Mouse (Mus musculus) ES-E14 (cell line): Measurements from ENCODE around the gene Sctr. TPM values are rescaled to one million over a fixed set of nuclear protein-coding genes. Genes with fewer than 3 reads are reported as not detected.
A peak's percentile ranks its signal among the peaks of the same experiment; 100 is the strongest.

ENCODE experiments used
- DNase-seq: peaks from one replicate; pipeline ENCODE4 v3.0.0-alpha.2; 2013; ENCODE audit warnings: low read depth, low spot score
- H3K27ac ChIP-seq: 2 replicates; pipeline ENCODE4 v1.5.1; 2012; ENCODE audit warnings: low read depth, mild to moderate bottlenecking, low read length, moderate library complexity, mixed read lengths; ENCODE audit not compliant: poor library complexity, insufficient read depth, severe bottlenecking
- H3K36me3 ChIP-seq: 2 replicates; pipeline ENCODE4 v1.6.1; 2012; ENCODE audit warnings: mild to moderate bottlenecking, low read length, moderate library complexity, mixed read lengths; ENCODE audit not compliant: control insufficient read depth, poor library complexity, insufficient read depth, severe bottlenecking
- H3K4me1 ChIP-seq, 2 experiments: fragments of 150-350 bp in 1 of 2; sonication (generic) in 1 of 2; 2 replicates each; pipeline ENCODE4 v1.6.1; 2012; ENCODE audit warnings: low read length in 2 of 2, mild to moderate bottlenecking in 1 of 2, mixed read lengths in 1 of 2; ENCODE audit not compliant: control insufficient read depth in 2 of 2, insufficient read depth in 2 of 2, poor library complexity in 1 of 2
- H3K4me3 ChIP-seq, 2 experiments: fragments of 150-350 bp in 1 of 2; sonication (generic) in 1 of 2; 2 replicates each; pipeline ENCODE4 v1.5.1; 2012; ENCODE audit warnings: low read length in 2 of 2, low read depth in 1 of 2, mild to moderate bottlenecking in 1 of 2, mixed read lengths in 1 of 2; ENCODE audit not compliant: insufficient read depth in 1 of 2, poor library complexity in 1 of 2, severe bottlenecking in 1 of 2
- H3K9ac ChIP-seq: 2 replicates; pipeline ENCODE4 v1.6.1; 2012; ENCODE audit warnings: low read depth, mild to moderate bottlenecking, low read length, mixed read lengths; ENCODE audit not compliant: poor library complexity, insufficient read depth, severe bottlenecking
- H3K9me3 ChIP-seq: fragments of 150-350 bp; sonication (generic); 2 replicates; pipeline ENCODE4 v1.6.1; 2012; ENCODE audit warnings: low read depth, mild to moderate bottlenecking, low read length; ENCODE audit not compliant: control insufficient read depth, insufficient read depth
- CHD2 ChIP-seq: IDR thresholded peaks from 2 replicates; pipeline ENCODE4 v1.6.1; 2014; ENCODE audit warnings: mild to moderate bottlenecking, low read depth, low read length, inconsistent platforms
- HCFC1 ChIP-seq: IDR thresholded peaks from 2 replicates; pipeline ENCODE4 v1.6.1; 2012; ENCODE audit warnings: low read length, inconsistent platforms, borderline replicate concordance; ENCODE audit not compliant: insufficient read depth
- MAFK ChIP-seq: IDR thresholded peaks from 2 replicates; pipeline ENCODE4 v1.6.1; 2014; ENCODE audit warnings: mild to moderate bottlenecking, low read depth, low read length, inconsistent platforms; ENCODE audit not compliant: insufficient read depth
- ZC3H11A ChIP-seq: IDR thresholded peaks from 2 replicates; pipeline ENCODE4 v1.6.1; 2012; ENCODE audit warnings: low read depth, mild to moderate bottlenecking, inconsistent platforms, low read length, borderline replicate concordance
- ZNF384 ChIP-seq: IDR thresholded peaks from 2 replicates; pipeline ENCODE4 v1.6.1; 2012; ENCODE audit warnings: low read depth, low read length, inconsistent platforms
- in situ Hi-C, 2 experiments: fragments of 600-800 bp; cut with MboI; formaldehyde crosslinking; loops; one replicate each; pipeline ENCODE4 v1.15.1; 2025; ENCODE audit warnings: low sequenced_read_pairs in 2 of 2, inconsistent platforms in 1 of 2; ENCODE audit not compliant: unreplicated experiment in 2 of 2
- total RNA-seq: library from RNA; depleted of rRNA; stranded (reverse); fragments of 300-350 nt; gene quantifications from 2 replicates; pipeline ENCODE4 v1.2.3, GENCODE M21; 2012

The Sctr gene
- total RNA-seq, 1 experiment, result 0.22 TPM

DNA sequence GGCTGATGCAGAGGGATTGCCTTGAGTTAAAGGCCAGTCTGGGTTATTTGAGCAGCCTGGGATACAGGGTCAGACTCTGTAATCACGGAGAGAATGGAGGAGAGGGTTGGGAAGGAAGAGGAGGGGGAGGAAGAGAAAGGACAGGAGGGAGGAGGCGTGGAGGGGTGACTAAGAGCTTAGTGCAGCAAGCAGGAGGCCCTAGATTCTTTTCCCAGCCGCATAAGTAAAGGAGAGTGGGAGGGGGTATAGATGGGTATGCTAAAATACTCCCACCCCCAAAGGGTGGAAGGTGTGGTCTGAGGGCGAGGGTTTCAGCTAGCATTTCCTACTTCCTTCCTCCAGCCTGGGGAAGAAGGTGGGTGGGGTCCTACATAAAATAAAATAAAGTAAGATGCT, 67.6 kb downstream of the Sctr start:
- TF ChIP-seq MAFK (no peak), ZC3H11A (no peak), ZNF384 (no peak), CHD2 (no peak), HCFC1 (no peak)
- DNase-seq, result no peak
- Histone ChIP-seq H3K9me3 (no peaks in the 10 kb centered on the region), H3K27ac (no peak overlapping the region; the same call in 1 of the 2 replicates), H3K4me3 (peak overlapping the region; percentile 69 to 70), H3K4me1 (peaks cover 14 to 26% of the 10 kb centered on the region in 2 experiments), H3K9ac (peak overlapping the region; percentile 69; the same call in 1 of the 2 replicates), H3K36me3 (no peaks in the 10 kb centered on the region)
- in situ Hi-C loops, result no loop called here

DNA sequence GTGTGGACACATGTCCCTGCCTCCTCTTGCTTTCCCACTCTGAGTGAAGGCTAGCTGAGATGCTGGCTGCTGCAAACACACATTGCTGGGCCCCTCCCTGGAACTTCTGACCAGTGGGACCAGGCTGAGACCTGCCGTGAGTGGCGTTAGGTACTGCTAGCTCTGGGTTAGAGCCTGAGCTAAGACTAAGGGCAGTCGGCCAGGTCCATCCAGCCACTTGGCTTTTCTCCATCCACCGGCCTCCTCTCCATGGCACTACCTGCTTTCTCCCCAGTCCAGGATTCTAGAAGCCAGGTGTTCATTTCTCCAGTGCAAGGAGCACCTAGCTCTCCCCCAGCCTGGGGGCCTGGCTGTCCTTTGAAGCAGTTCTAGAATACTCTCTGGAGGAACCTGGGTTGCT, 68.2 kb downstream of the Sctr start:
- Histone ChIP-seq H3K27ac (no peak overlapping the region), H3K4me1 (peaks cover 15 to 29% of the 10 kb centered on the region in 2 experiments), H3K9me3 (no peaks in the 10 kb centered on the region), H3K4me3 (no peak overlapping the region), H3K36me3 (no peaks in the 10 kb centered on the region), H3K9ac (no peak overlapping the region)
- no peak for TF ChIP-seq ZC3H11A
- no peak for TF ChIP-seq CHD2
- no peak for TF ChIP-seq HCFC1
- no peak for TF ChIP-seq MAFK
- no peak for TF ChIP-seq ZNF384
- no peak for DNase-seq
- in situ Hi-C loops, result no loop called here

DNA sequence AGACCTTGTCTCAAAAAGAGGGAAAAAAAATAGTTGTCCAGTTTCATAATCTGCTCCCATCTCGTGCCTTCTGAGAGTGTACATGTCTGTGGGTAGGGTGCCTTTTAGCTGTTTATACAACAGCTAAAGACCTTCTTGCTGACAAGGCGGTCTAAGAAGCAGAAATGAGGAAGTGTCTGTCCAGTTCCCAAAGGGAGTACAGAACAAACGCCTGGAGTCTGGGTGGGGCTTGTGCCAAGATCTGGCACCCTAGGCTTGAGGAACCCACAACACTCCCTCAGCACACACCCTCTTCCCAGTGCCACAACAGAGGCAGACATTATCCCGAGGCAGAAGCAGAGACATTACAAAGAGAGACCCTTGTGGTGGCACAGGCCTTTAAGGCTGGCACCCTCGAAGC, 68.8 kb downstream of the Sctr start:
- Histone ChIP-seq H3K9ac (no peak overlapping the region), H3K4me3 (no peak overlapping the region), H3K4me1 (peaks cover 16 to 29% of the 10 kb centered on the region in 2 experiments), H3K9me3 (no peaks in the 10 kb centered on the region), H3K36me3 (no peaks in the 10 kb centered on the region), H3K27ac (no peak overlapping the region)
- DNase-seq, result no peak
- TF ChIP-seq MAFK (no peak), HCFC1 (no peak), ZC3H11A (no peak), ZNF384 (no peak), CHD2 (no peak)
- in situ Hi-C loops, result no loop called here

DNA sequence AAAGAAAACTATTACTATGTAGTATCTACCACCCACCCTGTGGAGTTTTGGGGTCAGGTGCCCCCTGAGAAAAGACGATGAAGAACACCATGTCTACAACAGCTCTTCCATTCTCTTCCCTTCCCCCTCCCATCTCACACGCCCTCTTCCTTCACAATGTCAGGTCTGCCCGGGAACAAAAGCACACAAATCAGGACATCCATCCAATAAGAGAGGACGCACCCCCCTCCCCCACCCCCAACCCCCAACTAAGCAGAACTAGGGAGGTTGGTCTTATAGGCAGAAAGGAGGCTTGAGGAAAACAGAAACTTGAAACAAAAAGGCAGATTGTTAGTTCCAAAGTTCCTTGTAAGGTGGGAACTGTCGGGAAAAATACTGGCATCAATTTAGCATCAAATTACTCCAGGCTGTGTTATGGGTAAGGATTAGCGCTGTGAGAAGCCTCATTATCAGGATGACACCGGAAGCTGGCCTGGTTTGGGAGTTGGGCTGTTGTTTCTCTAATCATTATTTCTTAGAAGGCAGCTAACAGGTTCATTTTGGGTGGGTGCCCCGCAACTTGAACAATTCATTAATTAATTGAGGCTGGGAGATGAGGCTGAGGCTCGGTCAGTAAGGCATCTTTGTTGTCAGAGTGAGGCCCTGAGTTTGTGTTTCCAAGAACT, 71.2 kb downstream of the Sctr start:
- Histone ChIP-seq H3K4me3 (no peak overlapping the region), H3K9ac (no peak overlapping the region; the same call in 1 of the 2 replicates), H3K27ac (peak overlapping the region; percentile 61; the same call in 1 of the 2 replicates), H3K4me1 (peaks cover 19 to 41% of the 10 kb centered on the region in 2 experiments), H3K36me3 (no peaks in the 10 kb centered on the region), H3K9me3 (no peaks in the 10 kb centered on the region)
- peak; percentile 33 for DNase-seq
- TF ChIP-seq ZC3H11A, result no peak
- TF ChIP-seq MAFK, result no peak
- no peak for TF ChIP-seq CHD2
- no peak for TF ChIP-seq HCFC1
- no peak for TF ChIP-seq ZNF384
- in situ Hi-C loops, result no loop called here
